Mouse (Mus musculus) spleen, adult 10 weeks (tissue): ENCODE measurements around the gene Fibin. TPM values are rescaled to one million over a fixed set of nuclear protein-coding genes. Genes with fewer than 3 reads are reported as not detected.

Source experiments
- polyA plus RNA-seq: library from polyadenylated mRNA; stranded (reverse); fragments of 350-450 nt; fragmentation: Illumina TruSeq; extraction: RNeasy Lipid Tissue Mini Kit (QIAGEN cat#74804); gene quantifications from one replicate; pipeline ENCODE4 v1.2.3, GENCODE M21; 2015; ENCODE audit warnings: low replicate concordance; ENCODE audit not compliant: insufficient read depth

The Fibin gene
- 0.79 TPM for polyA plus RNA-seq

DNA sequence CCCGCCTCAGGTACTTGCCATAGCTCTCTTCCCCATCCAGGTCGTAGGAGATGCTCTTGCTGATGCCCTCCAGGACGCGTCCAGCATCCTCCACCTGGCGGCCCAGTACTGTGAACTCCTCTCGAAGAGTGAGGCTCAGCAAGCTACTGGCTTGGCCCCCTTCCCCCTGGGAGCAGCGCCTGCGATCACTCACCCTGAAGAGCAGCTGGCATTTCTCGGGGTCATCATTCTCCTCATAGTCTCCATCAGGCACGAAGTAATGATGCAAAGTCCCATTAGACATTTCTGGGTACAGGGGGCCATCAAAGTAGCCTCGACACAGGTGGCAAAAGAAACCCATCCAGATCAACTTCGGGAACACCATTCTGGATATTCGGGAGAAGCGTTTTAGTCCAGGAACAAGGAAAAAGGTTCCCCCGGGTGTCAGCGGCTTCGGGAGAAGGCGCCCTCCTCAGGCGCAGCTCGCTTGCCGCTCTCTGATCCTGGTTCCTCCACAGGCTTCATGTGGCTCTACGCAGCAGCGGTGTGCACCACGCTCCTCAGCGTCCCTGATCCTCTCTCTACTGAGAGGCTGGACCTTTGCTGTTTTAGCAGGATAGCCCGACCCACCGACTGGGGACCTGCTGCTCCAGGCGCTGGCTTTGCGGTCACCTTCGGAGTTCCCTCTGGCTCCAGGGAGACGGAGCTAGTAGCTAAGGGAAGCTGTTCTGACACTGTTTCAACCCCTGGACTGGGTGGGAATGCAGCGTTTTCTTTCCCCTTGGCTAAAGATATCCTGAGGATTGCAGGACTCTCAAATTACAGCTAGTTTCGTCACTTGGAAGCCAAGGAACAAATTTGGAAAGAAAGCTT is at the start of gene Fibin:
Fibin (minus strand) TSS at position 752 of the 852 bp plus-strand sequence.

DNA sequence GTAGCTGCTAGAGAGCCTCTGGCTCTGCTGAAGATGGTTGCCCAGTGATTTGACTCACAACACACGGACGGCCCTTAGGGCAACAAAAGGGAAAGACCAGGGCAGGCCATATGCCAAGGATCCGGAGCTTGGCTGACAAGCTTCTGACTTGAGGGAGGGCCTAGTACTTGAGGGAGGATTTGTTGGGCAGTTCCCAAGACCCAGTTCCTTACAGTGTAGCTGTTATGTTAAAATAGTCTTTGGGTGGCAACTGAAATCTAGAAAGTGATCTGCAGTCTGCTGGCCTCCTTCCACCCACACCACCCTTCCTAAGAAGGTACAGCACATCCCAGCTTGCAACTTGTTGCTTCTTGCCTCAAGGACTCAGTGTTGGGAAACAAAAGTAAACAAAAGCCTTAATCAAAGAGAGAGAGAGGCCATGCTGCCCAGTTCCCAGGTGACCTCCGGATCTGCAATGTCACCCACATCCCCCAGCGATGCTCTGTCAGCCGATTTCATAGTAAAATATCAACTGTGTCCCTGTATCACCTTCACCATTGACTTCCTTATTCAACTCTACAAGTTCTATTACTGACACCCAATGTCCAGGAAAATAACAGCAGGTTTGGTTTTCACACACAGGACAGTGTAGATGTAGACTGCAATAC is 48.4 kb downstream of the Fibin start, which contains the start of gene Bbox1:
Bbox1 (minus strand) TSS at position 52 of the 647 bp plus-strand sequence.

Other genes with a start within 250 kb of the Fibin start
- 0.06 TPM for gene Bbox1, start 48.6 kb downstream of the Fibin start, polyA plus RNA-seq
- gene Slc5a12, start 234.1 kb upstream of the Fibin start, polyA plus RNA-seq, result not detected